Mouse (Mus musculus): ENCODE data around the gene Cers6.

DNA sequence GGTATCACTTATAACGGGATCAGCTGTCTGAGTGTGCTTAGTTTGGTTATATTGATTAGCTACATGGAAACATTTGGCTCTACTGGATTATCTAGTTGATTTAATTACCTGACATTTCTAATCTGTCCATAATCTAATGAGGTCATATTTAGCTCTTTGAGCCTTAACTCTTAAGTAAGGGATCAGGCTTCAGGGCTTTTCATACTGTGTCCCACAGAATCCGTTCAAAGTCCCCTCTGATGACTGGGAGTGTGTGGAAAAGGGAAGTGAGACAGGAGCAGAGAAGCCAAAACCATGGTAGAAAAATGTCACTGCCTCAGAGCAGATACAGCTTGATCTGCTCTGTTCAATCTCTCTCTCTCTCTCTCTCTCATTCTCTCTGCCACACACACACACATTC, 279.0 kb downstream of the Cers6 start:
- no peak for TF ChIP-seq CTCF (IDR thresholded peaks at IDR 0.05; ENCODE audit: insufficient read depth, low read depth, low read length)
- TF ChIP-seq POLR2A (IDR thresholded peaks at IDR 0.05; ENCODE audit: insufficient read depth, low read depth, low read length) = no peak

Data from olfactory bulb, adult 2 months (tissue).